Mouse (Mus musculus): ENCODE data around the gene Tm7sf2. TPM values are rescaled to one million over a fixed set of nuclear protein-coding genes. Genes with fewer than 3 reads are reported as not detected.

The Tm7sf2 gene
- polyA plus RNA-seq (2012; ENCODE audit: insufficient read depth, low replicate concordance): 26.1 and 59.5 TPM in 2 replicates

DNA sequence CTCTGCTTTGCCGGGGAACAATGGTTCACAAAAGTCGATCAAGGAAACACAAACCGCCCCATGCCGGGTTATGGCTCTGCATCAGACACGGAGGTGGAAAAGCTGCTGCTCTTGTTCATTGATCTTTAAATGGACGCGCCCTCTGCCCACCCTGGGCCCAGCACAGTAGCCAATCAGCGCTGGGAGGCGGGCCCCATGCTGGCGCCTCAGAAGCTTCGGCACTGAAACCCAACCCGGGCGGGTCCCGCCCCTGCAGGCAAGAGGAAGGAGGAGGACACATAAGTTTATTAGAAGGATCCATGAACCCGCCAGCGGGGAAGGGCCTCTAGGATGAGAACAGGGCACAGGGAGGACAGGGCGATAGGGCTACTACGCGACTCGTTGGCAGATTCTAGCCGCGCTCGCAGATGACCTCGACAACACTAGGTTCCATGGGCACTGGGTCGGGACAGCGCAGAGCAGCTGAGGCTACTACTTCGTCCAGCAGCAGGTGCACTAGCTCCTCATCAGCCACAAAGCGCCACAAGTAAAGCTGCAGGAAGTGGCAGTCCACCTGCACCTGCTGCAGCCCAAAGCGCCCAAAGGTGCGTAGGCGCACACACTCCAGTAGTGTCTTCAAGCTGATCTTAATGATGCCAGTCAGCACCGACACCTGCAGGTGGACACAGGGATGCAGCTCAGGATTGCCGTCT lies at the start of gene Tm7sf2:
Gene Tm7sf2, minus strand, starts transcription at position 650 of the 692 bp plus-strand sequence.
- TF ChIP-seq GATA1 (IDR thresholded peaks at IDR 0.05; ENCODE audit: borderline replicate concordance, low read length): no peak
- TF ChIP-seq FLI1 (IDR thresholded peaks at IDR 0.05; ENCODE audit: low read length): no peak
- H3K36me3 ChIP-seq (replicated peaks; ENCODE audit: low read length): peaks cover 61% of the 10 kb centered on the region
- H3K4me3 ChIP-seq (replicated peaks): peak within 1 kb of the TSS; percentile 94
- no peaks in the 10 kb centered on the region for H3K27me3 ChIP-seq (replicated peaks)
- peaks cover 50% of the 10 kb centered on the region for H3K4me1 ChIP-seq
- H3K9me3 ChIP-seq: no peaks in the 10 kb centered on the region

DNA sequence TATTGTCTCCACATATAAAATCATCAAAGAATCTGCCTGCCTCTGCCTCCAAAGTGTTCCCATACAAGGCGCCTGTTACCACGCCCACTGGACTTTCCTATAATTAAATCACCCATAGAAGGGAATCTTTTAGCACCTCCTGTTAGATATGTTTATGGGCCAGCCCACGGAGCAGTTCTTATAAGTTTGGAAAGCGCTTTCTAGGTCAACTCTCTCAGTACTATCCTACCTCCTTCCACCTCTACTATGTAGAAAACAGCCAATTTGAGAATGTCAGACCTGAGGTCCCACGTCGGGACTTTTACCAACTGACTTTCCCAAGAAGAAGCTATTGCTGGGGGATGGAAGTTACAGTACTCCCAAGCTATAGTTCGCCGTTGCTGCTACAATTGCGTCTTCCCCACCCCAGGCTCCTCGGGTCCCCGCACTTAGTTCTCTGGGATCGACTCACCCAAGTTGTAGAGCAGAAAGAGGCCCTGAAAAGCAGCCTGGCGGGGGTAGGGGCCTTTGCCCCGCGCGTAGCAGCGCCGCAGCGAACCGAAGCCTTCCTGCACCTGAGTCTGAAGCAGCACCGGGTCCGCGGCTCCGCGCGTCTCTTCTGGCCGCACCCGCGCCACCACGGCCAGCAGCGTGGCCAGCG lies 49.3 kb upstream of the Tm7sf2 start:
- Histone ChIP-seq H3K4me3 (replicated peaks) (peak overlapping the region; percentile 98), H3K36me3 (replicated peaks; ENCODE audit: low read length) (peaks cover 72% of the 10 kb centered on the region), H3K27me3 (replicated peaks) (no peaks in the 10 kb centered on the region), H3K9me3 (no peaks in the 10 kb centered on the region), H3K4me1 (peaks cover 56% of the 10 kb centered on the region)
- TF ChIP-seq FLI1 (IDR thresholded peaks at IDR 0.05; ENCODE audit: low read length): no peak
- no peak for TF ChIP-seq GATA1 (IDR thresholded peaks at IDR 0.05; ENCODE audit: borderline replicate concordance, low read length)

DNA sequence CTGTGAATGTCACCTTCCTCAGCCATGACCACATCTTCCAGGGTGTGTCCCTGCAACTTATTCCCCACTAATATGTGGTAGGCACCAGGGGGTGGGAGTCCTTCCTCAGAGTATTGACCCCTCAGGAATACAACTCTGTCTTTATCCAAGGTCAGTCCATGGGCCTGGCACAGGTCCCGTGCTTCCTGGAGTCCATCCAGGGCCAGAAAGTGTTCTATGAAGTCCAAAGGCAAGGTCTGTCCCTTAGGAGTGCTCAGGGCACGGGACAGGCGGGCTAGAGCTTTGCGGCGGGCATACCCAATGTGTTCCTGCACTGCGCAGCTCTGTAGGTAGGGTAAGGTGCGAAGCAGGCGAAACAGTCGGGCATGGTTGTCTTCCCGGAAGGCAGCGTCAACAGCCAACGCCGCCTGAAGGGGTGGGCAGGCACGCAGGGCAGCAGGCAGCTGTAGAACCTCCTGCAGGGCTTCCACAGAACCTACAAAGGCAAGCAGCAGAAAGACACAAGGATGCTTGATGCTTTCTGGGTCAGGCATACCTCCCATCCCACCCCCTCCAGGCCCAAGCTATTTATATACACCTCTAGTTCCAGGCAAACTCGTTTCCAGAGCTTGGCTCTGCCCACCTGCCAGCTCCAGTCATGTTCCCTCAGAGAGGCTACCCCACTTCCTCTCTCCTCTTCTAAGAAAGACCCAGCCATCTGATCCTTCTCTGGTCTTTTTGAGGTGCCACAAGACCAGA lies 48.1 kb upstream of the Tm7sf2 start:
- Histone ChIP-seq H3K4me1 (peaks cover 56% of the 10 kb centered on the region), H3K9me3 (no peaks in the 10 kb centered on the region), H3K4me3 (replicated peaks) (peak overlapping the region; percentile 98), H3K36me3 (replicated peaks; ENCODE audit: low read length) (peaks cover 67% of the 10 kb centered on the region), H3K27me3 (replicated peaks) (no peaks in the 10 kb centered on the region)
- TF ChIP-seq GATA1 (IDR thresholded peaks at IDR 0.05; ENCODE audit: borderline replicate concordance, low read length) (no peak), FLI1 (IDR thresholded peaks at IDR 0.05; ENCODE audit: low read length) (no peak)

DNA sequence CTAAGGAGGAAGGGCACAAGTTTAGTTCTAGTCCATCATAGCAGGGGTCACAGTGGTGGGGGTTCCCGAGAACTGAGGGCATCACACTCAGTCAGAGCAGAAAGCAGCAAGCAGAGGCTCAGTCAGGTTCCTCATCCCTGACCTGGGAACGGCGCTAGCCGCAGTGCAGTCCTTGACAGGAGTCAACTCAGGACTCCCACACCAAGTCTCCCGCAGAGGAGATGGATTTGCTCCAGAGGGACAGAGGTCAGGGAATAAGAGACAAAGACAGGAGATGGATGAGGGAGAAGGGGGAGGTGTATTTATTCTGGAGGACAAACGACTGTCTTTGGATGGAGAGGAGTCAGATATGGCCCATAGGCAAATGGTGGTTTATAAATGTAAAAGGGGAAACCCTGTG lies 44.9 kb upstream of the Tm7sf2 start:
- H3K9me3 ChIP-seq: no peaks in the 10 kb centered on the region
- H3K36me3 ChIP-seq (replicated peaks; ENCODE audit: low read length): peaks cover 47% of the 10 kb centered on the region
- H3K4me1 ChIP-seq: peaks cover 60% of the 10 kb centered on the region
- TF ChIP-seq FLI1 (IDR thresholded peaks at IDR 0.05; ENCODE audit: low read length) (no peak), GATA1 (IDR thresholded peaks at IDR 0.05; ENCODE audit: borderline replicate concordance, low read length) (no peak)
- no peak overlapping the region for H3K4me3 ChIP-seq (replicated peaks)
- no peaks in the 10 kb centered on the region for H3K27me3 ChIP-seq (replicated peaks)

DNA sequence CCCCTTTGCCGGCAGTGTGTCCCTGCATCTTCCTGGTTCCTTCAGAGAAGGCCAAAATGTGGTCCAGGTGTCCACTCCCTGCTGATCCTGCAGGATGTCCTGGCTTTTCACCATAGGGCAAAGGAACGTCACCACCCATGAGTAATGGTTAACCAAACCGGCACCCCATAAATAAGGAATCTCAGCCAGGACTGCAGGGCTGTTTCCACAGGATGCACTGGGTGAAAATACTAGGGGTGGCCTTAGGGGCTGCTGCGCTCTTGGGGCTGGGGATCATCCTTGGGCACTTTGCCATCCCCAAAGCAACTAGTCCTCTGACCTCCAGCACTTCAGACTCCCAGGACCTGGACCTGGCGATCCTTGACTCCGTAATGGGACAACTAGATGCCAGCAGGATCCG lies 37.4 kb upstream of the Tm7sf2 start, which contains the start of gene Naaladl1:
Gene Naaladl1, plus strand, starts transcription at position 197 of the 400 bp plus-strand sequence.
- Histone ChIP-seq H3K27me3 (replicated peaks) (no peaks in the 10 kb centered on the region), H3K9me3 (no peaks in the 10 kb centered on the region), H3K4me1 (peaks cover 56% of the 10 kb centered on the region), H3K36me3 (replicated peaks; ENCODE audit: low read length) (no peaks in the 10 kb centered on the region), H3K4me3 (replicated peaks) (no peak within 1 kb of the TSS)
- TF ChIP-seq GATA1 (IDR thresholded peaks at IDR 0.05; ENCODE audit: borderline replicate concordance, low read length) (no peak), FLI1 (IDR thresholded peaks at IDR 0.05; ENCODE audit: low read length) (no peak)

DNA sequence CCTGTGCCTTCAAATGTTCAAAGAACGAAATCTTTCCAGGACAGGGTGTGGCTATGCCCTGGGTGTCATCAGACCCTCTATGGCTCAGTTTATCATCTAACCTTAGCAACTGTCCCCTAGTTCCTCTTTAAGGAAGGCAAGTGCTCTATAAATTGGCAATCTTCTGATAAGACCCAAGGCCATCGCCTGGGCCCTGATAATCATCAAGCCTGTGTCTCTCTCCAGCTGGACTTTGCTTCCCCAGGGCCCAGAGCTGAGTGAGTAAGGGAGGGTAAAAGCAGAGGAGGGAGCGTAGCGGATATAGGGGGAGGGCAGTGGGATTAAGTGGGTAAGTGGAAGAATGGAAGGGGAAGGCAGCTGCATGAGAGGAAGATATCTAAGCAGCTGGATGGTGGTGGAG lies 36.3 kb upstream of the Tm7sf2 start:
- Histone ChIP-seq H3K36me3 (replicated peaks; ENCODE audit: low read length) (peaks cover 5% of the 10 kb centered on the region), H3K27me3 (replicated peaks) (no peaks in the 10 kb centered on the region), H3K4me1 (peaks cover 55% of the 10 kb centered on the region), H3K4me3 (replicated peaks) (no peak overlapping the region), H3K9me3 (no peaks in the 10 kb centered on the region)
- TF ChIP-seq FLI1 (IDR thresholded peaks at IDR 0.05; ENCODE audit: low read length): no peak
- TF ChIP-seq GATA1 (IDR thresholded peaks at IDR 0.05; ENCODE audit: borderline replicate concordance, low read length): no peak

DNA sequence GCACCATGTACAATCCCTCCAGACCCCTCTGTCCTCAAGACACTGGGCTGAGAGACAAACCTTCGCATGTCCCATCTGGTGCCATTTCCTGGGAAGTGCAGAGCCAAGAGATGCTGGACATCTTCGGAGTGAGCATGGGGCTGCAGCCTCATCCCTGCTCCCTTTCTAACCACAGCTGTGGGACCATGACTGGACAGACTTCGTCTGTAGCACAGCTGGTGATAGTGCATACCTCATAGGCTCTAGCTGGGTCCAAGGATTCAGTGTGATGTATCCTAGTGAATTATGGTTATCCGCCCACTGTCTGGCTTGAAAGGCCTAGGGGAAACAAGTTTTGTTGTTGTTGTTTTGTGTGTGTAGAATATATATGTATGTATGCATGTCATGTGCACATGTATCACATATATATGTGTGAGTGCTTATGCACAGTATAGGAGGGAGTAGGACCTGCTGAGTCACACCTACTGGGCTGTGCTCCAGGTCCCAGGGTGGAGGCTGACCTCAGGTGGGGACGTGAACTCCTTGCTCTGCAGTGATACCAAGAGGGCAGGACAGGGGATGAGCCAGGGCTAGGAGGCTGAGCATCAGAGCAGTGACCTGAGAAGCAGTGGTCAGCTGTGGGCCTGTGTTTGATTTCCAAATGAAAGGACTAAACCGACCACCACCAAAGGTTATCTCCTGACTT lies 34.1 kb upstream of the Tm7sf2 start:
- no peaks in the 10 kb centered on the region for H3K27me3 ChIP-seq (replicated peaks)
- H3K36me3 ChIP-seq (replicated peaks; ENCODE audit: low read length): peaks cover 15% of the 10 kb centered on the region
- H3K9me3 ChIP-seq: no peaks in the 10 kb centered on the region
- peaks cover 51% of the 10 kb centered on the region for H3K4me1 ChIP-seq
- TF ChIP-seq FLI1 (IDR thresholded peaks at IDR 0.05; ENCODE audit: low read length) (no peak), GATA1 (IDR thresholded peaks at IDR 0.05; ENCODE audit: borderline replicate concordance, low read length) (no peak)
- H3K4me3 ChIP-seq (replicated peaks): peak overlapping the region; percentile 57

DNA sequence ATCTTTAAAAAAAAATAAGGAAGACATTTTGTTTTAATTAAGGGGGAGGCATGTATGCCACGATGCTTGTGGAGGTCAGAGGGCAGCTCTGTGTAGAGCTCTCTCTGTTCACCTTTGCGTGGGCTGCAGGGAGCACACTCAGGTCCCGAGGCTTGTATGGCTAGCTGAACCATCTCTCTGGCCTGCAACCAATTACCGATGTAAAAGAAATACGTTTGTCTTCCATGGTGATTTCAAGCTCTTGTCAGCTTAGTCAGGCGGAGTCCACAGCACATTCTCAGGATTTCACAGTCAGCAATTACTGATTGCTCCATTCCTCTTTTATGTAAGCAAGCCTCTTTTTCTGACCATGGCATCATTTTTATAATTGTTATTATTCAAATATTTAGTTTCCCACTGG lies 33.0 kb upstream of the Tm7sf2 start:
- no peaks in the 10 kb centered on the region for H3K27me3 ChIP-seq (replicated peaks)
- no peak for TF ChIP-seq GATA1 (IDR thresholded peaks at IDR 0.05; ENCODE audit: borderline replicate concordance, low read length)
- TF ChIP-seq FLI1 (IDR thresholded peaks at IDR 0.05; ENCODE audit: low read length): no peak
- H3K9me3 ChIP-seq: no peaks in the 10 kb centered on the region
- H3K4me3 ChIP-seq (replicated peaks): no peak overlapping the region
- H3K4me1 ChIP-seq: peaks cover 47% of the 10 kb centered on the region
- H3K36me3 ChIP-seq (replicated peaks; ENCODE audit: low read length): peaks cover 19% of the 10 kb centered on the region

DNA sequence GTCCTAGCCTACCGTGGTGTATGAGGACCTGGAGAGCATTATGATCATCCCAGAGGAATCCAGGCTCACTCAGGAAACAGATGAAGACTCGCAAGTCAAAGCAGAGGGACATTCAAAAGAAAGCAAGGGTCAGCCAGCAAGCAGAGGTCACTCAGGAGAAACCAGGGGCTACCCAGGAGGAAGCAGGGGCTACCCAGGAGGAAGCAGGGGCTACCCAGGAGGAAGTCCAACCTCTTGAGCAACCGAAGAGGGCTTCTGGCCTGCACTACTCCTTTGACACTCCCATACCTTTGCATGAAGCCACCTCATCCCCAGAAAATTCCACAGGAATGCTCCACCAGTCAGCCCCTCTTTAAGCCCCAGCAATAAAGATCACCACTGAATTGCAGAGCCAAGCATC lies 29.7 kb upstream of the Tm7sf2 start:
- H3K9me3 ChIP-seq: no peaks in the 10 kb centered on the region
- peaks cover 26% of the 10 kb centered on the region for H3K4me1 ChIP-seq
- no peaks in the 10 kb centered on the region for H3K27me3 ChIP-seq (replicated peaks)
- no peak overlapping the region for H3K4me3 ChIP-seq (replicated peaks)
- TF ChIP-seq FLI1 (IDR thresholded peaks at IDR 0.05; ENCODE audit: low read length) (no peak), GATA1 (IDR thresholded peaks at IDR 0.05; ENCODE audit: borderline replicate concordance, low read length) (no peak)
- peaks cover 46% of the 10 kb centered on the region for H3K36me3 ChIP-seq (replicated peaks; ENCODE audit: low read length)
